Mouse (Mus musculus) lung, adult 2 months (tissue): ENCODE data around the gene Lbx2.

Experiments
- CTCF ChIP-seq: fragments of 200-500 bp; IDR thresholded peaks from 2 replicates; pipeline ENCODE4 v1.5.1; 2011; ENCODE audit warnings: mild to moderate bottlenecking, low read length, control low read depth; ENCODE audit not compliant: insufficient read depth
- POLR2A ChIP-seq: fragments of 200-500 bp; IDR thresholded peaks from 2 replicates; pipeline ENCODE4 v1.6.1; 2011; ENCODE audit warnings: low read depth, mild to moderate bottlenecking, control low read depth, low read length, borderline replicate concordance; ENCODE audit errors: extremely low read depth

- no peak for TF ChIP-seq POLR2A
- TF ChIP-seq CTCF, result no peak
Measured at GRCm38 (mm10) chr6:83066441-83066840, 19.7 kb upstream of the Lbx2 start.
